Mouse (Mus musculus) spleen, adult 2 months (tissue): ENCODE measurements around the gene Eif2d. TPM values are rescaled to one million over a fixed set of nuclear protein-coding genes. Genes with fewer than 3 reads are reported as not detected.
A peak's percentile ranks its signal among the peaks of the same experiment; 100 is the strongest.

Source experiments
- DNase-seq, 2 experiments: peaks; one replicate each; pipeline versions ENCODE4 v3.0.0 to v3.0.0-alpha.2; 2012 to 2021; ENCODE audit warnings: low spot score in 2 of 2, low read depth in 1 of 2
- H3K27ac ChIP-seq: fragments of 200-500 bp; 2 replicates; pipeline ENCODE4 v1.5.1; 2012; ENCODE audit warnings: low read length, inconsistent platforms; ENCODE audit not compliant: insufficient read depth
- H3K27me3 ChIP-seq: fragments of 200-500 bp; 2 replicates; pipeline ENCODE4 v1.6.1; 2012; ENCODE audit warnings: mild to moderate bottlenecking, moderate library complexity, low read length, inconsistent platforms; ENCODE audit not compliant: control insufficient read depth, insufficient read depth
- H3K36me3 ChIP-seq: fragments of 200-500 bp; 2 replicates; pipeline ENCODE4 v1.6.1; 2012; ENCODE audit warnings: mild to moderate bottlenecking, low read length, inconsistent platforms; ENCODE audit not compliant: control insufficient read depth, insufficient read depth
- H3K4me1 ChIP-seq: fragments of 200-500 bp; 2 replicates; pipeline ENCODE4 v1.6.1; 2011; ENCODE audit warnings: inconsistent platforms; ENCODE audit not compliant: control insufficient read depth, insufficient read depth, insufficient read length
- H3K4me3 ChIP-seq: fragments of 200-500 bp; 2 replicates; pipeline ENCODE4 v1.5.1; 2011; ENCODE audit warnings: mild to moderate bottlenecking, inconsistent platforms; ENCODE audit not compliant: insufficient read depth, insufficient read length; ENCODE audit errors: extremely low read depth
- CTCF ChIP-seq: fragments of 200-500 bp; IDR thresholded peaks from 2 replicates; pipeline ENCODE4 v1.5.1; 2011; ENCODE audit warnings: mild to moderate bottlenecking, inconsistent platforms; ENCODE audit not compliant: insufficient read depth, insufficient read length, insufficient replicate concordance; ENCODE audit errors: extremely low read depth
- POLR2A ChIP-seq: fragments of 200-500 bp; IDR thresholded peaks from 2 replicates; pipeline ENCODE4 v1.6.1; 2011; ENCODE audit warnings: low read depth, low read length, inconsistent platforms
- WGBS: fragments of 180-500 bp; shearing (Covaris S2); methylation state at CpG from one replicate; pipeline ENCODE4 v1.1.7; 2018; 5-methylcytosine and 5-hydroxymethylcytosine counted together
- polyA plus RNA-seq: library from polyadenylated mRNA; depleted of rRNA; stranded (reverse); fragments of >200 nt; gene quantifications from 2 replicates; pipeline ENCODE4 v1.2.3, GENCODE M21; 2012

The Eif2d gene
- polyA plus RNA-seq, 1 experiment, result 17.4 TPM

- Histone ChIP-seq H3K27ac (no peak overlapping the region), H3K27me3 (no peaks in the 10 kb centered on the region), H3K4me1 (peaks cover 4% of the 10 kb centered on the region; the same call in 1 of the 2 replicates), H3K4me3 (no peak overlapping the region), H3K36me3 (peaks cover 53% of the 10 kb centered on the region)
- TF ChIP-seq POLR2A, result no peak
- TF ChIP-seq CTCF, result no peak
- DNase-seq, result no peak
- 91% methylated on average over 4 of the region's 4 CpGs for WGBS
These were observed 24.3 kb downstream of the Eif2d start for GRCm38 (mm10) chr1:131177249-131177648.

- no peak for DNase-seq
- Histone ChIP-seq H3K27ac (no peak overlapping the region), H3K36me3 (peaks cover 55% of the 10 kb centered on the region), H3K4me1 (peaks cover 5% of the 10 kb centered on the region; the same call in 1 of the 2 replicates), H3K27me3 (no peaks in the 10 kb centered on the region), H3K4me3 (no peak overlapping the region)
- 78% methylated on average over 5 of the region's 5 CpGs for WGBS
- no peak for TF ChIP-seq CTCF
- no peak for TF ChIP-seq POLR2A
These were observed 25.1 kb downstream of the Eif2d start for GRCm38 (mm10) chr1:131178083-131178482.

- peaks cover 49% of the 10 kb centered on the region for H3K36me3 ChIP-seq
- H3K4me1 ChIP-seq, result peaks cover 19% of the 10 kb centered on the region; the same call in 1 of the 2 replicates
- no peak overlapping the region for H3K4me3 ChIP-seq
- WGBS, result 94% methylated on average over 7 of the region's 7 CpGs
- DNase-seq, result no peak
- no peak for TF ChIP-seq POLR2A
- no peak for TF ChIP-seq CTCF
- H3K27me3 ChIP-seq, result no peaks in the 10 kb centered on the region
- H3K27ac ChIP-seq, result no peak overlapping the region
These were observed 27.4 kb downstream of the Eif2d start for GRCm38 (mm10) chr1:131180386-131180785.

DNA sequence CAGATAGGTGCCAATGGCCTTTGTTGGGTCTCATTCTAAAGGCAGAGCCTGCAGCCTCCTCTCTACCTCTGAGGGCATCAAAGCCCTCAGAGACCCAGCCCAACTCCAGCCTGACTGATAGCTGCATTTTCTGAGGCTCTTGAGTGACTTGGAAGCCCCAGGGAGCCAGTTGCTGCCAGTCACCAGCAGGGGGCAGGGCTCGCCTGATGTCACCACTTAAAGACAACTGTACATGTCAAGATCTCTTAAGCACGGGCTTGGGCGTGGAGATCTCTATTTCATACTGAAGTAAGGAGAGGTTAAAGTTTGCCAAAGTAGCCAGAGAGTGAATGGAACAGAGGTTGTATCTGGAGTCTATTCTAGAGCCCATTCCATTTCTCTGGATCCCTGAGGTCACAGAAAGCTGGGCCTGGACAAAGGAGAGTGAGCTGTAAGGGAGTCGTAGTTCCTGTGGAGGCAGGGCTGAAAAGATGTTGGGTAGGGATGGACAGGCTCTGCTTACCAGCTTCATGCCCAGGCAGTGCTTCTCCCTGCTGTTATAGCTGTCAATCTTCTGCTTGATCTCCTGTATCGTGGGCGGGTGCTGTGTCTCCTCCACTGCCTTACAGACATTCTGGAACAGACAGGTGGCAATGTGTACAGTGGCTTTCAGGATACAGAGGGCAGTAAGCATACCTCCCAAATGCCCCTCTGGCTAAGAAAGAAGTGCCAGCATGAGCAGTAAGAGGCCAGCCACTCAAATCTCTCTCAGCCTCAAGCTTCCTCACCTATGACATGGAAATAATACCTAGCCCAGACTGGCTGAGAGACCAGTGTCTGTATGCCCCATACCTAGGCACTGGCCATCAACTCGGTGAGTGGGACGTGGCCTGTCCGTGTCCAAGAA is 28.9 kb downstream of the Eif2d start:
- Histone ChIP-seq H3K4me1 (peaks cover 19% of the 10 kb centered on the region; the same call in 1 of the 2 replicates), H3K27me3 (no peaks in the 10 kb centered on the region), H3K27ac (no peak overlapping the region), H3K36me3 (peaks cover 40% of the 10 kb centered on the region), H3K4me3 (no peak overlapping the region)
- peak; percentile 68 to 83 for DNase-seq
- WGBS, result 65% methylated on average over 9 of the region's 9 CpGs
- TF ChIP-seq CTCF, result peak; percentile 92
- TF ChIP-seq POLR2A, result no peak

GRCm38 (mm10) chr1:131183201-131183600 is 30.2 kb downstream of the Eif2d start:
- no peaks in the 10 kb centered on the region for H3K27me3 ChIP-seq

GRCm38 (mm10) chr1:131184253-131184955 is 31.4 kb downstream of the Eif2d start:
- peak overlapping the region; percentile 22; the same call in 1 of the 2 replicates for H3K27ac ChIP-seq

More at GRCm38 (mm10) chr1:131183201-131183600, 30.2 kb downstream of the Eif2d start:
- Histone ChIP-seq H3K27ac (no peak overlapping the region; the same call in 1 of the 2 replicates), H3K4me1 (peaks cover 23% of the 10 kb centered on the region; the same call in 1 of the 2 replicates), H3K36me3 (peaks cover 31% of the 10 kb centered on the region), H3K4me3 (no peak overlapping the region)
- TF ChIP-seq CTCF (no peak), POLR2A (no peak)
- DNase-seq, result no peak
- 37% methylated on average over 7 of the region's 7 CpGs for WGBS

More at GRCm38 (mm10) chr1:131184253-131184955, 31.4 kb downstream of the Eif2d start:
- peaks cover 35% of the 10 kb centered on the region; the same call in 1 of the 2 replicates for H3K4me1 ChIP-seq
- 41% methylated on average over 9 of the region's 9 CpGs for WGBS
- no peak for DNase-seq
- H3K4me3 ChIP-seq, result no peak overlapping the region
- H3K36me3 ChIP-seq, result peaks cover 24% of the 10 kb centered on the region
- no peak for TF ChIP-seq CTCF
- no peak for TF ChIP-seq POLR2A
- no peaks in the 10 kb centered on the region for H3K27me3 ChIP-seq
